Mouse (Mus musculus): Measurements from ENCODE around the gene 2310022A10Rik. TPM values are rescaled to one million over a fixed set of nuclear protein-coding genes. Genes with fewer than 3 reads are reported as not detected.

2310022A10Rik gene
- polyA plus RNA-seq, 1 experiment, result 19.7 TPM

GRCm38 (mm10) chr7:27610871-27611270 lies 57.8 kb downstream of the 2310022A10Rik start:
- peaks cover 22% of the 10 kb centered on the region for H3K36me3 ChIP-seq (ENCODE audit: control insufficient read depth, insufficient read depth, low read length)
- H3K4me3 ChIP-seq (ENCODE audit: low read depth, low read length), result no peak overlapping the region
- H3K27me3 ChIP-seq (ENCODE audit: control insufficient read depth, insufficient read depth, low read length), result no peaks in the 10 kb centered on the region
- 80% methylated on average over 5 of the region's 5 CpGs for whole genome bisulfite sequencing
- H3K4me1 ChIP-seq (ENCODE audit: control insufficient read depth, insufficient read depth, insufficient read length, low read length), result peaks cover 19% of the 10 kb centered on the region; the same call in 1 of the 2 replicates
- no peak for TF ChIP-seq POLR2A (IDR thresholded peaks at IDR 0.05; ENCODE audit: low read depth, low read length)
- TF ChIP-seq CTCF (IDR thresholded peaks at IDR 0.05; ENCODE audit: extremely low read depth, insufficient read length, insufficient replicate concordance, low read depth, low read length), result no peak
- H3K27ac ChIP-seq (ENCODE audit: insufficient read depth, low read depth, low read length), result no peak overlapping the region

GRCm38 (mm10) chr7:27612940-27613339 lies 59.9 kb downstream of the 2310022A10Rik start:
- TF ChIP-seq POLR2A (IDR thresholded peaks at IDR 0.05; ENCODE audit: low read depth, low read length) (no peak), CTCF (IDR thresholded peaks at IDR 0.05; ENCODE audit: extremely low read depth, insufficient read length, insufficient replicate concordance, low read depth, low read length) (no peak)
- Histone ChIP-seq H3K27me3 (ENCODE audit: control insufficient read depth, insufficient read depth, low read length) (no peaks in the 10 kb centered on the region), H3K4me1 (ENCODE audit: control insufficient read depth, insufficient read depth, insufficient read length, low read length) (peaks cover 8% of the 10 kb centered on the region; the same call in 1 of the 2 replicates), H3K27ac (ENCODE audit: insufficient read depth, low read depth, low read length) (no peak overlapping the region), H3K36me3 (ENCODE audit: control insufficient read depth, insufficient read depth, low read length) (peaks cover 31% of the 10 kb centered on the region), H3K4me3 (ENCODE audit: low read depth, low read length) (no peak overlapping the region)
- 76% methylated on average over 4 of the region's 4 CpGs for WGBS

- Histone ChIP-seq H3K36me3 (ENCODE audit: control insufficient read depth, insufficient read depth, low read length) (peaks cover 34% of the 10 kb centered on the region), H3K4me1 (ENCODE audit: control insufficient read depth, insufficient read depth, insufficient read length, low read length) (peaks cover 8% of the 10 kb centered on the region; the same call in 1 of the 2 replicates), H3K27me3 (ENCODE audit: control insufficient read depth, insufficient read depth, low read length) (no peaks in the 10 kb centered on the region), H3K4me3 (ENCODE audit: low read depth, low read length) (no peak overlapping the region), H3K27ac (ENCODE audit: insufficient read depth, low read depth, low read length) (no peak overlapping the region)
- TF ChIP-seq CTCF (IDR thresholded peaks at IDR 0.05; ENCODE audit: extremely low read depth, insufficient read length, insufficient replicate concordance, low read depth, low read length) (no peak), POLR2A (IDR thresholded peaks at IDR 0.05; ENCODE audit: low read depth, low read length) (no peak)
- WGBS, result 74% methylated on average over 8 of the region's 8 CpGs
Measured at GRCm38 (mm10) chr7:27613751-27614499, 60.9 kb downstream of the 2310022A10Rik start.

- no peak for TF ChIP-seq CTCF (IDR thresholded peaks at IDR 0.05; ENCODE audit: extremely low read depth, insufficient read length, insufficient replicate concordance, low read depth, low read length)
- TF ChIP-seq POLR2A (IDR thresholded peaks at IDR 0.05; ENCODE audit: low read depth, low read length), result no peak
- Histone ChIP-seq H3K27ac (ENCODE audit: insufficient read depth, low read depth, low read length) (no peak overlapping the region), H3K36me3 (ENCODE audit: control insufficient read depth, insufficient read depth, low read length) (peaks cover 64% of the 10 kb centered on the region), H3K27me3 (ENCODE audit: control insufficient read depth, insufficient read depth, low read length) (no peaks in the 10 kb centered on the region), H3K4me3 (ENCODE audit: low read depth, low read length) (no peak overlapping the region), H3K4me1 (ENCODE audit: control insufficient read depth, insufficient read depth, insufficient read length, low read length) (no peaks in the 10 kb centered on the region)
- WGBS, result 70% methylated on average over 6 of the region's 6 CpGs
Measured at GRCm38 (mm10) chr7:27621028-27621427, 68.0 kb downstream of the 2310022A10Rik start.

- WGBS, result 86% methylated on average over 1 of the region's 1 CpGs
- Histone ChIP-seq H3K27me3 (ENCODE audit: control insufficient read depth, insufficient read depth, low read length) (no peaks in the 10 kb centered on the region), H3K36me3 (ENCODE audit: control insufficient read depth, insufficient read depth, low read length) (peaks cover 71% of the 10 kb centered on the region), H3K4me1 (ENCODE audit: control insufficient read depth, insufficient read depth, insufficient read length, low read length) (no peaks in the 10 kb centered on the region), H3K27ac (ENCODE audit: insufficient read depth, low read depth, low read length) (no peak overlapping the region), H3K4me3 (ENCODE audit: low read depth, low read length) (no peak overlapping the region)
- TF ChIP-seq POLR2A (IDR thresholded peaks at IDR 0.05; ENCODE audit: low read depth, low read length) (no peak), CTCF (IDR thresholded peaks at IDR 0.05; ENCODE audit: extremely low read depth, insufficient read length, insufficient replicate concordance, low read depth, low read length) (no peak)
Measured at GRCm38 (mm10) chr7:27622234-27622633, 69.2 kb downstream of the 2310022A10Rik start.

GRCm38 (mm10) chr7:27624967-27625366 lies 71.9 kb downstream of the 2310022A10Rik start:
- peaks cover 75% of the 10 kb centered on the region for H3K36me3 ChIP-seq (ENCODE audit: control insufficient read depth, insufficient read depth, low read length)
- TF ChIP-seq POLR2A (IDR thresholded peaks at IDR 0.05; ENCODE audit: low read depth, low read length), result no peak
- TF ChIP-seq CTCF (IDR thresholded peaks at IDR 0.05; ENCODE audit: extremely low read depth, insufficient read length, insufficient replicate concordance, low read depth, low read length), result no peak
- H3K27me3 ChIP-seq (ENCODE audit: control insufficient read depth, insufficient read depth, low read length), result no peaks in the 10 kb centered on the region
- H3K4me1 ChIP-seq (ENCODE audit: control insufficient read depth, insufficient read depth, insufficient read length, low read length), result no peaks in the 10 kb centered on the region
- no peak overlapping the region for H3K4me3 ChIP-seq (ENCODE audit: low read depth, low read length)
- H3K27ac ChIP-seq (ENCODE audit: insufficient read depth, low read depth, low read length), result no peak overlapping the region

- H3K4me1 ChIP-seq (ENCODE audit: control insufficient read depth, insufficient read depth, insufficient read length, low read length), result no peaks in the 10 kb centered on the region
- no peaks in the 10 kb centered on the region for H3K27me3 ChIP-seq (ENCODE audit: control insufficient read depth, insufficient read depth, low read length)
- no peak overlapping the region for H3K4me3 ChIP-seq (ENCODE audit: low read depth, low read length)
- WGBS, result 89% methylated on average over 7 of the region's 7 CpGs
- H3K36me3 ChIP-seq (ENCODE audit: control insufficient read depth, insufficient read depth, low read length), result peaks cover 73% of the 10 kb centered on the region
- no peak overlapping the region for H3K27ac ChIP-seq (ENCODE audit: insufficient read depth, low read depth, low read length)
- TF ChIP-seq CTCF (IDR thresholded peaks at IDR 0.05; ENCODE audit: extremely low read depth, insufficient read length, insufficient replicate concordance, low read depth, low read length) (no peak), POLR2A (IDR thresholded peaks at IDR 0.05; ENCODE audit: low read depth, low read length) (no peak)
Measured at GRCm38 (mm10) chr7:27627707-27628106, 74.7 kb downstream of the 2310022A10Rik start.

All from small intestine, adult 2 months (tissue).